Mouse (Mus musculus) spleen, embryonic (tissue): Measurements from ENCODE around the gene Trim63.

ENCODE experiments used
- CTCF ChIA-PET: fragments of 350-600 bp; sonication (Branson Sonifier 250); formaldehyde crosslinking; loops from one replicate; lab custom pipeline; 2022; lab: Charles Lee

The Trim63 gene

GRCm38 (mm10) chr4:134297369-134297768 lies 17.6 kb upstream of the Trim63 start:
- CTCF ChIA-PET: no interaction called here

DNA sequence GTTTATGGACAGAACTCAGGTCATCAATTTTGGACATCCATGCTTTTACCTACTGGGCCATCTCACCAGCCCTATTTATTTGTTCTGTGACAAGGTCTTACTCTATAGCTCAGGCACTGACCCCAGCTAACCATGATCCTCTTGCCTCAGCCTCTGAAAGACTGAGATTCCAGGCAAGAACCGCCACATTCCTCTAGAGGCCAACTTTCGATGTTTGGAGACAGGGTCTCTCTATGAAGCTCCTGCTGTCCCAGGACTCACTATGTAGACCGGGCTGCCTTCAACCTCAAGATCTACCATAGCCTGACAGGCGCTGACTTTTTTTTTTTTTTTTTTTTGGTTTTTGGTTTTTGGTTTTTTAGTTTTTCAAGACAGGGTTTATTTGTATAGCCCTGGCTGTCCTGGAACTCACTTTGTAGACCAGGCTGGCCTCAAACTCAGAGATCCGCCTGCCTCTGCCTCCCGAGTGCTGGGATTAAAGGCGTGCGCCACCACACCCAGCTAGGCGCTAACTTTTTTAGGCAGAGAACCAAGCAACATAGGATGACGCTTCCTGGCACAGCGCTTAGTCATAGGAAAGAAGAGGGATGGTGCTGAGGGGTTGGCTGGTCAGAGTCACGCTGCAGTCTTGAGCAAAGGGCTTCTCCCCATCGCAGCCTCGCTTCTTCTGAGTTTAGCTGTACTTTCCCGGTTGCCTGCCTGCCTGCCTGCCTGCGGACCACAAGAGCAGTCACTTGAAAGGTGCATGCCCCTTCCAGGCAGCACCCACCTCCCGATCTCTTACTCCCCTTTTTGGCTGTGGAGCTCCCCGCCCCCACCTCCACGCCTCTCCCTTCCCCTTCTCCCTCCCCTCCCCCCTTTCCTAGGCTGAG lies 16.1 kb upstream of the Trim63 start:
- CTCF ChIA-PET: interaction anchor here (1.2 kb wide), 1 partner anchor 82 kb away, joined by 3 read pairs; no protein-coding TSS in a partner anchor

DNA sequence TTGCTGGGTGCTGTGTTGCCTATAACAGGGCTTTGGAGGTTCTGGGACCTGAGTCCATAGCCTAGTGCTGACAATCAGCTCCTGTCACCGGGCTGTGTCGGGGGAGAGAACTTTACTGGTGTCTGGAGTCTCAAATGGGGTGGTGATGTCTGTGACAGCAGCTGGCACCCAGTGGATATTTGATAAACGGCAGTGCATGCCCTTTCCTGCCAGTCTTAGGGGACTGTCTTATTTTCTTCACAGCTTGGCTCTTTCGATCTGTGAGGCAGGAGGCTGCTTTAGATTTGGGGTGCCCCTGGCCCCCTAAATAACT lies 15.5 kb upstream of the Trim63 start:
- CTCF ChIA-PET: interaction anchor here (1.2 kb wide), 1 partner anchor 83 kb away, joined by 3 read pairs; no protein-coding TSS in a partner anchor

- CTCF ChIA-PET: interaction anchor here (1.2 kb wide), 1 partner anchor 84 kb away, joined by 3 read pairs; no protein-coding TSS in a partner anchor
Measured at GRCm38 (mm10) chr4:134300316-134300715, 14.6 kb upstream of the Trim63 start.

GRCm38 (mm10) chr4:134302084-134302483 lies 12.8 kb upstream of the Trim63 start:
- CTCF ChIA-PET: no interaction called here

- CTCF ChIA-PET: interaction anchor here (0.6 kb wide), 3 partner anchors 10 to 53 kb away, joined by 3 to 4 read pairs (median 3); no protein-coding TSS in a partner anchor
Measured at GRCm38 (mm10) chr4:134306963-134307362, 8.0 kb upstream of the Trim63 start.

DNA sequence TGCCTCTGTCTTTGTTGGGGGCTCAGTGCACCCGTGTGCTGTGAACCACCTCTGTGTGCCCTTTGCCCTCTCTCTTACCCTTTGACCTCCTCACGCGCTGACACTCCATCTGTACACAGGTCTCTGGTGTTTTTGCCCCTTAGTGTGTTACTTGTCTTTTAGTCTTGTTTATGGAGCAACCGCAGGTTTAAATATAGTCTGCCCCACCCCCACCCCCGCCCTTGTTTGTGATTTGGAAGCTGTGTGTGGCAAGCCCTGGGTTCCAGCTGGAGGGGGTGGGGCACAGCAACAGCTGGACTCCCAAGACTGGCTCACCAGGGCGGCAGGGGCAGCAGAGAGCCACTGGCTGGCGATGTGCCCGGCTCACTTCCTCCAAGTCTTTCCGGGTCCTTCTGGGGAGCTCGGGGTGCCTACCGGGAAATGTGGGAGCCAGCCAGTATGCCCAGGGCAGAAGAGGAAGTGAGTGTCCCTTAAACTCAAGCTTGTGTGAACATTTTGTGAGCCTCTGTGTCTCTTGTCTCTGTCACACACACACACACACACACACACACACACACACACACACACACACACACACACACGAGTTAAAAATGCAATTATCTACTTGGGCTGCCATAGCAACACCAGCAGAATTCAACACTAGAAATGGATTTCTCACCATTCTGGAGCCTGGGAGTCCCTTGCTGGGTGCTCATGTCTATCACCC lies 7.4 kb upstream of the Trim63 start:
- CTCF ChIA-PET: interaction anchor here (0.6 kb wide), 3 partner anchors 9 to 52 kb away, joined by 3 to 4 read pairs (median 3); no protein-coding TSS in a partner anchor

DNA sequence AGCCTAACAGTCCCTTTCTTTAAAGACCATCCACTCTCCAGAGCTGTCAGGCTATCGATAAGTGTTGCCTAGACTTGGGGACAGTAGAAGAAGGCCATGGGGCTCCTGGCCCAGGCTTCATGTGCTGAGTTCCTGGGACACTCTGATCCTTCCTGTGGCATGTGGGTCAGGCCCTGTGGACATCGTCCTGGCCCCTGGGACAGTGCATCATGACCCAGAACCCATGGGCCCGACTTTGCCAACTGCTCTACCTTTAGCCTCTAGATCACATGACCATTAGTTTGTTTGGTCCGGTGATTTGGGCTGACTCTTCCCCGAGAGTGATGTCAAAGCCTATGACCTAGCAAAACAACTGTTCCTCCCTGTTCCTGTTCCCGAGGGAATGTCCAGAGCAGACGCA lies 4.8 kb upstream of the Trim63 start:
- CTCF ChIA-PET: no interaction called here

GRCm38 (mm10) chr4:134310656-134311055 lies 4.3 kb upstream of the Trim63 start:
- CTCF ChIA-PET: no interaction called here

- CTCF ChIA-PET: interaction anchor here (0.6 to 0.8 kb wide), 2 partner anchors 19 to 1092 kb away, joined by 3 to 7 read pairs; no protein-coding TSS in a partner anchor
Measured at GRCm38 (mm10) chr4:134311784-134312183, 3.1 kb upstream of the Trim63 start.

DNA sequence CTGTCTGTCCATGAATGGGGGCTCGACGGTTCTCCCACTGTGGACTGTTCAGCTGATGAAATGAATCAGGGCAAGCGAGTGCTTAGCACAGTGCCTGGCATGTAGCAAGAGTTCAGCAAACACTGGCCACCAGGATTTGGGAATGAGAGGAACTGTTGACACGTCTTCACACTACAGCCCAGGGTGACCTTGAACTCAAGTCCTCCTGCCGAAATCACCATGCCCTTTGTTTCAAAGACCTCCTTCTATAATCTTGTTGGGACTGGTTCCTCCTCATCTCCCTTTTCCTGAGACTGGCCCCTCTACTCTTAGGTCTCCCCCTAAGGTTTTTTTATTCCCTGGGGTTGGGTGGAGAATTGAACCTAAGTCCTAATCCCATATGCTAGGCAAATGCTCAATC lies 2.6 kb upstream of the Trim63 start:
- CTCF ChIA-PET: interaction anchor here (0.6 to 0.8 kb wide), 2 partner anchors 20 to 1092 kb away, joined by 3 to 7 read pairs; no protein-coding TSS in a partner anchor

DNA sequence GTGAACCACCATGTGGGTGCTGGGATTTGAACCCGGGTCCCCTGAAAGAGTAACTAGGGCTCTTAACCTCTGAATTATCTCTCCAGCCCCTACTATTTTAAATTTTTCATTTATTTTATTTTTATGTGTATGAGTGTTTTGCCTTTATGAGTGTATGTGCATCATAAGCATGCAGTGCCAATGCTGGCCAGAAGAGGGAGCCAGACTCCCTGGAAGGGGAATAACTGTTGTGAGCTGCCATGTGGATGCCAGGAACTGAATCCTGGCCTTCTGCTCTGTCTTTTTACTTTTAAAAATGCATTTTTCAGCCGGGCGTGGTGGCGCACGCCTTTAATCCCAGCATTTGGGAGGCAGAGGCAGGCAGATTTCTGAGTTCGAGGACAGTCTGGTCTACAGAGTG lies 2.0 kb upstream of the Trim63 start:
- CTCF ChIA-PET: no interaction called here

- CTCF ChIA-PET: no interaction called here
Measured at GRCm38 (mm10) chr4:134314081-134314655, 752 bp upstream of the Trim63 start.

- CTCF ChIA-PET: no interaction called here
Measured at GRCm38 (mm10) chr4:134315470-134315869, 550 bp downstream of the Trim63 start.

DNA sequence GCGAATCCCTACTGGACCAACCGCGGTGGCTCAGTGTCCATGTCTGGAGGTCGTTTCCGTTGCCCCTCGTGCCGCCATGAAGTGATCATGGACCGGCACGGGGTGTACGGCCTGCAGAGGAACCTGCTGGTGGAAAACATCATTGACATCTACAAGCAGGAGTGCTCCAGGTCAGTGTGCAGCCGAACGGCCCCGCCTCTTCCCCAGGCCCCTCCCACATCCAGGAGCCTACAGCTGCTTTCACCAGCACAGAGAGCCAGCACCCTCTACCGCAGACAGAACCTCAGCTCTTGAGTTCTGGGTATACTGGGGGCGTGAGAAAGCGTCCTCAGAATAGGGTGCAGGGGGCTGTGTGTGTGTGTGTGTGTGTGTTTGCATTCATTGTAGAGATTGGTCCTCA lies 1.5 kb downstream of the Trim63 start:
- CTCF ChIA-PET: interaction anchor here (0.5 to 0.7 kb wide), 2 partner anchors 9 to 170 kb away, joined by 4 read pairs; no protein-coding TSS in a partner anchor

DNA sequence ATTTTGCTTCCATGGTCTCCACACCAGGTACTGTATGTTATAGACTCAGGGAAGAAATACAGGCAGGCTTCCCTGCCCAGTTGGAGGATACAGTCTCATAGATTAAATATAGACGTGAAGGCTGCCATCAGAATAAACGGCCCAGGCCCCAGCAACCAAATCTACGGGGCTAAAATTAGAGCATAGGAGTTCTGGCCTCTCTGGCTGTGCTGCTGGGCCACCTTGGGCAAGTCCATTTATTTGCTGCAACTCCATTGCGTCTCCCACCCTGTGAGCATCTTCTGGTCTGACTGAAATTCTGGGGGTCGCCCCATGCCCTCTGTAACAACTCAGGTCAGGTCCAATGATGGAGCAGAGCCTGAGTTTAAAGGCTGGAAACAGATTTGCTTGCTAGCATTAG lies 4.2 kb downstream of the Trim63 start:
- CTCF ChIA-PET: no interaction called here

DNA sequence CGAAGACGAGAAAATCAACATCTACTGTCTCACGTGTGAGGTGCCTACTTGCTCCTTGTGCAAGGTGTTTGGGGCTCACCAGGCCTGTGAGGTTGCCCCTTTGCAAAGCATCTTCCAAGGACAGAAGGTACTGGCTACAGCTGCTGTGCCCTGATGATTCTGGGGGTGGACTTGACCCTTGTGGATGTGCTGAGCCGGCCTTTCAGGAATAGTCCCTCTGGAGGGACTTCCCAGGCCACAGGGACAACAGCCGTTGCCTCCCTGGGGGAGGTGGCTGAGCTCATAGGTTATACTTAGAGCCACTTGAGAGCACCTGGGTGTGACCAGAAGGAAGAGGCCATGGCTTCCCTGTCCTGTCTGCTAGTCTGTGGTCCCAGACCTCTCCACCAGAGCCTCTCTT lies 4.8 kb downstream of the Trim63 start:
- CTCF ChIA-PET: interaction anchor here (0.6 kb wide), 1 partner anchor 12 kb away, joined by 3 read pairs; no protein-coding TSS in a partner anchor

DNA sequence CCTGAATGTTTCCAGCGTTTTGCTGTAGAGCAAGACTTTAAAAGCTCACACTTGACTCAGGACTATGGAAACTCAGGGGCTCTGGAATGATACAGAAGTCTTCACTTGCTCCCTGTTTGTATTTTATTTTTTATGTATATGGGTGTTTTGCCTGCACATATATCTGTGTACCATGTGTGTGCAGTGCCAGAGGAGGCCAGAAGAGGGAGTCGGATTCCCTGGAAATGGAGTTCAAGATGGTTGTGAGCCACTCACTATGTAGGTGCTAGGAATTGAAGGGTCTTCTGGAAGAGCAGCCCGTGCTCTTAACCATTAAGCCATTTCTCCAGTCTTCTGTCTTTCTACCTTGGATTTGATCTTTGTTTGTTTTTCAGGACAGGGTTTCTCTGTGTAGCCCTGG lies 6.6 kb downstream of the Trim63 start:
- CTCF ChIA-PET: no interaction called here

- CTCF ChIA-PET: no interaction called here
Measured at GRCm38 (mm10) chr4:134324655-134325054, 9.7 kb downstream of the Trim63 start.

- CTCF ChIA-PET: no interaction called here
Measured at GRCm38 (mm10) chr4:134326859-134327530, 12.1 kb downstream of the Trim63 start.

DNA sequence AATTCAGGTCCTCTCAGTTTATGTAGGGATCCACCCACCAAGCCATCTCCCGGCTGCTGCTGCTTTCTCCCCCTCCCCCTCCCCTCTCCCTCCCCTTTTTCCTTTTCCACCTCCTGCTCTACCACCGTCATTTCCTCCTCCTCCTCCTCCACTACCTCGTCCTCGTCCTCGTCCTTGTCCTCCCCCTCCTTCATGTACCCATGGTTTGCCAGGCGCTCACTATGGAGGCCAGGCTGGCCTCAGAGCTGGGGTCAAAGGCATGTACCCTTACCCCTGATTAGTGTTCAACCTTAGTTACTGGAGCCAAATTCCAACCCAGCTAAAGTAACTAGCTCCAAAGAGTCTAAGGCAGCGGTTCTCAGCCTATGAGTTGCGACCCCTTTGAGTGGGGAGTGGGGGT lies 13.2 kb downstream of the Trim63 start:
- CTCF ChIA-PET: no interaction called here
